Mouse (Mus musculus) forebrain, postnatal 0 days (tissue): ENCODE measurements at regions not wholly inside any gene's neighbourhood (a gene's known extent, or its start where the extent isn't known, plus 50 kb on each side); places are given as distances from the start of the nearest gene placed in this dataset.
A peak's percentile ranks its signal among the peaks of the same experiment; 100 is the strongest.
"Not testable (repeated sequence)": the region's sequence is repeated elsewhere in the genome, so short reads cannot be mapped to it uniquely, and the experiment has no call there.

Experiments
- ATAC-seq: fragments of 200-750 bp; cut with Nextera tagmentation; 2 replicates; pipeline ENCODE4 v1.8.0; 2017; ENCODE audit warnings: mild to moderate bottlenecking, moderate library complexity
- DNase-seq: peaks from one replicate; pipeline ENCODE4 v3.0.0-alpha.2; 2015
- H3K27ac ChIP-seq: fragments of 300-500 bp; sonication (generic); 2 replicates; pipeline ENCODE4 v1.5.1; 2014; ENCODE audit warnings: low read depth, mild to moderate bottlenecking, antibody characterized with exemption, low read length, moderate library complexity, mixed read lengths
- H3K27me3 ChIP-seq: fragments of 300-500 bp; sonication (generic); 2 replicates; pipeline ENCODE4 v1.6.1; 2014; ENCODE audit warnings: mild to moderate bottlenecking, low read length, mixed read lengths; ENCODE audit not compliant: insufficient read depth
- H3K36me3 ChIP-seq: fragments of 300-500 bp; sonication (generic); 2 replicates; pipeline ENCODE4 v1.6.1; 2014; ENCODE audit warnings: mild to moderate bottlenecking, moderate library complexity; ENCODE audit not compliant: insufficient read depth
- H3K4me1 ChIP-seq: fragments of 300-500 bp; sonication (generic); 2 replicates; pipeline ENCODE4 v1.6.1; 2014; ENCODE audit warnings: antibody characterized with exemption; ENCODE audit not compliant: insufficient read depth
- H3K4me2 ChIP-seq: fragments of 300-500 bp; sonication (generic); 2 replicates; pipeline ENCODE4 v1.6.1; 2014; ENCODE audit warnings: low read depth, mild to moderate bottlenecking, moderate library complexity
- H3K4me3 ChIP-seq: fragments of 300-500 bp; sonication (generic); 2 replicates; pipeline ENCODE4 v1.5.1; 2014; ENCODE audit warnings: low read depth, low read length, mixed read lengths
- H3K9ac ChIP-seq: fragments of 300-500 bp; sonication (generic); 2 replicates; pipeline ENCODE4 v1.6.1; 2014; ENCODE audit warnings: mild to moderate bottlenecking
- H3K9me3 ChIP-seq: fragments of 300-500 bp; sonication (generic); 2 replicates; pipeline ENCODE4 v1.6.1; 2016; ENCODE audit warnings: low read length
- CTCF ChIP-seq: sonication (generic); IDR thresholded peaks from 2 replicates; pipeline ENCODE4 v1.5.1; 2016; ENCODE audit warnings: antibody characterized with exemption, control low read depth, low read depth
- WGBS: fragments of 180-500 bp; shearing (Covaris S2); extraction: QIAGEN DNeasy Blood & Tissue Kit; methylation state at CpG from one replicate; pipeline ENCODE4 v1.1.7; 2014; 5-methylcytosine and 5-hydroxymethylcytosine counted together

DNA sequence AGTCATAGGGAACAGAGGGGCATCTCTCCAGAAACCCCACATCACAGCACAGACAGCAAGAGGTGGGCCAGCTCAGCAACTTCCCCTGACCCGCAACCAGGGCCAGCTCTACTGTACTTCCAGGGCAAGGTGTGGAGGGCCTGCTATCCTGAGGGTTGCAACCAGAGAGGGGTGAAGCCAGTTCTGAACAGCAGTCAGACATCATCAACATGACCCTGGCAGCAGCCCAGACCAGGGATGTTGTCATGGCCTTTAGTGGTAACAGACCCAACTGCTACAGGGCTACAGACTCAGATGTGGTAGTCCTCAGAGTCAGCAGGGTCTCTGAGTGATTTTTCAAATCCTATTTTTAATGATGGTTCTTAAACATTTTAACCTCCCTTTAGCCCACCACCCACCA lies 104.0 kb upstream of the Arid1b start:
- Histone ChIP-seq H3K36me3 (no peaks in the 10 kb centered on the region), H3K9ac (no peak overlapping the region), H3K4me3 (no peak overlapping the region), H3K4me1 (no peaks in the 10 kb centered on the region), H3K4me2 (no peak overlapping the region), H3K9me3 (no peaks in the 10 kb centered on the region), H3K27me3 (no peaks in the 10 kb centered on the region), H3K27ac (no peak overlapping the region)
- DNase-seq (no peak), ATAC-seq (no peak)
- no peak for TF ChIP-seq CTCF
- 100% methylated on average over 1 of the region's 1 CpGs for WGBS

DNA sequence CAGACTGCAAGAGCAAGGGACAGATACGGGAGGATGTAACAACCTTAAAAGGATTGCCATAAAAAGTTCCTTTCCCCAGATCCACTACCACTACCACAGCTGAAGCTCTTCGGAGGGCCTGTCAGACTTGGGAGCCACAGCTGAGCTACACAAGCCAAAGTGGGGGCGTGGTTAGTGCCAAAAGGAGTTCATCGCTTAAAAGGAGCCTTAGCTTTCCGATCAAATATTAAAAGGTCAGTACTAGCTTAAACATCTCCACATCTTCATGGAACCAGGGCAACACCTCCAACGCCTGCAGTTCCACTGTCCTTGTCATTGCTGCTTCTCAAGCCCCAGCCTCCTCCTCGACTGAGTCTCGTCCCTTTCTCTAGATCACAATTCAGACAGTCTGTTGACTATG lies 102.6 kb upstream of the Arid1b start:
- Histone ChIP-seq H3K4me3 (no peak overlapping the region), H3K9ac (no peak overlapping the region), H3K9me3 (no peaks in the 10 kb centered on the region), H3K4me1 (no peaks in the 10 kb centered on the region), H3K27ac (no peak overlapping the region), H3K4me2 (no peak overlapping the region), H3K36me3 (no peaks in the 10 kb centered on the region), H3K27me3 (no peaks in the 10 kb centered on the region)
- no peak for ATAC-seq
- 93% methylated on average over 8 of the region's 8 CpGs for WGBS
- no peak for DNase-seq
- no peak for TF ChIP-seq CTCF

DNA sequence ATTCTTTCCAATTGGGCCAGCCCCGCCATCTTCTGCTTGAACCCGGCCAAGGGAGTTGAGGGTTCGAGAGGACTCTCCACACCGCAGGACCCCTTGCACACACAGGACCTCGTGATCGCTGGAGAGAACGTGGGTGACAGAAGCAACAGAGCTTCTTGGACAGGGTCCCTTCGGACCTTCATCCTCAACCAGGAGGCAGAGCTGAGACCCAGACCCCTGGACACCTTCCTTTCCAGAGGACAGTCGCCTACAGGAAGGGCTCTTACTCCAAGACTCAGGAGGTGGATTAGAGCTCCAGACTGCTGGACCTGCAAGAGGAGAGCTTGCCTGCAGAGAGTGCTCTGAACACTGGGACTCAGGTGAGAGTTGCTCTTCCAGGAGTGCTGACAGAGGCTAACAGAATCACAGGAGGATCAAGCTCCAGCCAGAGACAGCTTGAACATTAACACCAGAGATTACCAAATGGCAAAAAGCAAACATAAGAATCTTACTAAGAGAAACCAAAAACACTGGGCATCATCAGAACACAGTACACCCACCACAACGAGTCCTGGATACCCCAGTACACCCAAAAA lies 99.3 kb upstream of the Arid1b start:
- not testable (repeated sequence) for H3K36me3 ChIP-seq, H3K4me2 ChIP-seq, ATAC-seq, H3K9ac ChIP-seq, H3K27ac ChIP-seq, H3K9me3 ChIP-seq, H3K4me1 ChIP-seq, H3K27me3 ChIP-seq, DNase-seq, H3K4me3 ChIP-seq
- 89% methylated on average over 10 of the region's 10 CpGs for WGBS

DNA sequence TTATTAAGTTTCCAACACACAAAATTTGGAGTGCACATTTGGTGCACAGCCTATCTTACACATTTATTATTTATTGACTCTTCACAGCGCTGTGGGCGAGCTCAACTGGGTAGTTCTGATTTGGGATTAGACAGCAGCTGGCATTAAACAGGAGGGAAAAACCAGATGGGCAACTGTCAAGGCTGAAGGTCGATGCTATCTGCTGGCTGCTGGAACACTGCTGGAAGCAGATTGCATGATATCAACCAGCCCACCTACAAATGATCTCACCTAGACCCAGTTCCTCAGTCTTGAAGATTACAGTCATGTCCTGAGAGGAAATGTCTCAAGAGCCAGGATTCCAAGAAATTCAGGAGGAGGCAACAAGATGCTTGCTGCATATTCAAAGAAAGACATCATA lies 91.0 kb upstream of the Arid1b start:
- no peak overlapping the region for H3K9ac ChIP-seq
- H3K4me2 ChIP-seq = no peak overlapping the region
- H3K9me3 ChIP-seq = no peaks in the 10 kb centered on the region
- no peak overlapping the region for H3K4me3 ChIP-seq
- ATAC-seq = no peak
- WGBS = 84% methylated on average over 3 of the region's 3 CpGs
- H3K4me1 ChIP-seq = 0 out of 2 replicates have a peak, but pooled peaks cover 8% of the 10 kb centered on the region
- TF ChIP-seq CTCF = no peak
- no peak for DNase-seq
- H3K27me3 ChIP-seq = no peaks in the 10 kb centered on the region
- no peaks in the 10 kb centered on the region for H3K36me3 ChIP-seq
- H3K27ac ChIP-seq = no peak overlapping the region

DNA sequence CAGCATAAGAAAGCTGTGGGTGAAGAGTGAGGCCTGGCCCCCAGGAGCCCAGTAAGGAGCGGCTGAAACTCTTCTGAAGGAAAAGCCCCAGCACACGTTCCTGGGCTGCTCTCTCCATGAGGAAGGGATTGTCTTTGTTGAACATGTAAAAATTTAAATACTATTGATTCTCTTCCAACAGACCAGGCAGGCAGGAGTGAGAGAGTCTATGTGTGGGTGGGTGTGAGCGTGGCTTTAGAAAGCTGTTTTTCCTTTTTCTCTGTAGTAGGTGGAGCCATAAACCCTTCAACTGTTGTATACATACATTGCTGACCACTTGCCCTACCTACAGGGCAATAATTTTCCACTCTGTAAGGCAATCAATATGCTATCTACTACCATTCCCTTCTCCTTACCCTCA lies 87.6 kb upstream of the Arid1b start:
- WGBS = 14% methylated on average over 3 of the region's 3 CpGs
- Histone ChIP-seq H3K4me3 (no peak overlapping the region; the same call in 1 of the 2 replicates), H3K27me3 (no peaks in the 10 kb centered on the region), H3K9ac (no peak overlapping the region), H3K27ac (peak overlapping the region; percentile 97; the same call in 1 of the 2 replicates), H3K9me3 (no peaks in the 10 kb centered on the region), H3K4me2 (0 out of 2 replicates have a peak overlapping the region, but pooled peaks have one; percentile 74), H3K36me3 (no peaks in the 10 kb centered on the region), H3K4me1 (0 out of 2 replicates have a peak, but pooled peaks cover 8% of the 10 kb centered on the region)
- ATAC-seq (no peak), DNase-seq (peak; percentile 35)
- no peak for TF ChIP-seq CTCF

DNA sequence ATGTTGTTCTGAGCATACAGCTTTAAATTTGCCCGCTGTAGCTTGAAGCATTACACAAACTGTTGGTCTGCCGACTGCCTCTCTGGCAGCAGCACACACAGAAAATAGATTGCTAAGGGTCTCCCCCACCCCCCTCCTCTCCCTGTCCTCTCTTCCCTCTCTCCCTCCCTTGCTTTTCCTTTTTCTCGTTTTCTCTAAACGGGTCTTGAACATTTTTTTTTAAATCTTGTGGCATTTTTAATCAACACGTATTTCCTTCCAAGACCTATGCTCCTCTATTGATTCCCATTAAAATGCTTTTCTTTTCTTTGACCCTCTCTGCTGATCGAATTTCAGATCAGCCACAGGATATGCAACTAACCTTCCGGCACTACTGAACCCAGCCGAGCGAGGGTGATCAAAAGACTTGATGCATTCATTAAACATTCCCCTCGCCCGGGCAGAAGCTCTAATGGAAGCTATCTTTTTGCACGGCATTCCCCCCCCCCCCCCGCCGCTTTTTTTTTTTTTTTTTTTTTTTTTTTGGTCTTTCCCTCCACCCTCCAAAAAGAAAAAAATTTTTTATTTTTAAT lies 86.9 kb upstream of the Arid1b start:
- Histone ChIP-seq H3K36me3 (no peaks in the 10 kb centered on the region), H3K27ac (peak overlapping the region; percentile 97), H3K4me2 (peak overlapping the region; percentile 74), H3K4me1 (0 out of 2 replicates have a peak, but pooled peaks cover 8% of the 10 kb centered on the region), H3K4me3 (peak overlapping the region; percentile 60), H3K9me3 (no peaks in the 10 kb centered on the region), H3K27me3 (no peaks in the 10 kb centered on the region), H3K9ac (peak overlapping the region; percentile 81)
- 2% methylated on average over 12 of the region's 14 CpGs for WGBS
- no peak for TF ChIP-seq CTCF
- DNase-seq (peak; percentile 81), ATAC-seq (peak; percentile 52)

DNA sequence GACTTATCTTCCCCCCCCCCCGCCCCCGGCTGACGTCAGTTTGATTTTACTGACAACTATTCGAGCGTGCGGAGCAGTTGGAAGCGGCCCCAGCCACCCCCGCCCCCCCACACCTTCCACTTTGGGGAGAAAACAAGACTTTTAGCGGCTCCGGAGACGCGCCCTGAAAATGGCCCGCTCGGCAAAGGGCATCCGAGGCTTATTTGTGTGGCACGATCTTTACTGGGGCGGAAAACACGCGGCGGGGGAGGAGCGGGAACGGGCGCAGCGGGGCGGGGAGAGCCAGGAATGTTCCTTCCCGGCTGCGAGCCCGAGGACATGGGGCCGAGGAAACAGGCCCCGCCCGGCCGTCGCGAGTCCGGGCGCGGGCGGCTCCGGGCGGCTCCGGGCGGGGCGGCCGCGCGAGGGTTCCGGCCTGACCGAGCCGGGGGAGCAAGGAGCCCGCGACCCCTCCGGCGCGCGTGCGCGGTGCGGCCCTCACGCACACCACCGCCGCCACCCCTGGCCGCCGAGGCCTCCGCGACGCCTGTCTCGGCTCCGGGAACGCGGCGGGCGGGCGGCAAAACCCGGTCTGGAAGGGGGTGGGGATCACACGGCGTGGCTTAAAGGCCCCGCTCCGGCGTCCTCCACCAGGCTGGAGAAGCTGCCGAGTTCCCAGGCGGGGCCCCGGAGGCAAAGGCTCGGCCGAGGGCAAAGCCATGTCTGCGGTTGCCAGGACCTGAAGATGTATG lies 86.1 kb upstream of the Arid1b start:
- ATAC-seq (peak; percentile 94), DNase-seq (peak; percentile 94)
- Histone ChIP-seq H3K27me3 (no peaks in the 10 kb centered on the region), H3K4me1 (0 out of 2 replicates have a peak, but pooled peaks cover 8% of the 10 kb centered on the region), H3K27ac (peak overlapping the region; percentile 97), H3K4me3 (peak overlapping the region; percentile 60), H3K36me3 (no peaks in the 10 kb centered on the region), H3K4me2 (peak overlapping the region; percentile 74), H3K9me3 (no peaks in the 10 kb centered on the region), H3K9ac (peak overlapping the region; percentile 81)
- WGBS = 1% methylated on average over 75 of the region's 85 CpGs
- peak; percentile 30 for TF ChIP-seq CTCF
